Mouse (Mus musculus): ENCODE data around the gene Ror2. TPM values are rescaled to one million over a fixed set of nuclear protein-coding genes. Genes with fewer than 3 reads are reported as not detected.

The Ror2 gene
- polyA plus RNA-seq (2012; rRNA removed), result 5.9 and 6.8 TPM in 2 replicates

DNA sequence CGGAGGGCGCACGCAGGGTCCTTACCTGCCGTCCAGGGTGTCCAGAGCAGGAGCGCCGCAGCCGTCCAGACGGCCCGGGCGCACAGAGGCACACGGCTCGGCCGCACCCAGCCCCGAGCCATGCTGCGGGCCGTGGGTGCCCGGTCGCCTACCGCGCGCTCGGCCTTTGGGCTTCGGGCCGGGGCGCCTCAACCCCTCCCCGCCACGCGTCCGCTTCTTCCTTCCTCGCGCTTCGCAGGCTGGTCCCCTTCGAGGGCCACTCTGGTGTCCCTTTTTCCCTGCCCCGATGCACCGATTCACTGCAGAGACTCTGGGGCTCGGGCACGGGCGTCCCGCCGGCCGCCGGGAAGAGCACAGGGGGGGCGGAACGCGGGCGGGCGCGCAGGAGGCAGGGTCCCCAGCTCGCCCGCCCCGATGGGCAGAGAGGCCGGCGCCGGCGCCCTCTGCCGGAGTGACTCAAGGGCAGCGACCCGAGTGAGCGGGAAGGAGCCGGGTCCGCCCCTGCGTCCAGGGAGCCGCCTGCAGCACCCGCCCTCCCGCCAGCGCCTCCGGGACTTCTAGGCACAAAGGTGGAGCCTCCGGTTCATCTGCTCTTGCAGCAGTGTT is at the start of gene Ror2:
Gene Ror2 (minus strand): TSS at position 369 of the 606 bp plus-strand sequence.
- no peak for TF ChIP-seq POLR2A (IDR thresholded peaks at IDR 0.05; ENCODE audit: low read depth, low read length)
- peak; percentile 17; the same call in 1 of the 2 replicates for TF ChIP-seq CTCF (IDR thresholded peaks at IDR 0.05; ENCODE audit: extremely low read depth, insufficient read length, insufficient replicate concordance, low read depth, low read length)
- 1% methylated on average over 68 of the region's 68 CpGs for WGBS

DNA sequence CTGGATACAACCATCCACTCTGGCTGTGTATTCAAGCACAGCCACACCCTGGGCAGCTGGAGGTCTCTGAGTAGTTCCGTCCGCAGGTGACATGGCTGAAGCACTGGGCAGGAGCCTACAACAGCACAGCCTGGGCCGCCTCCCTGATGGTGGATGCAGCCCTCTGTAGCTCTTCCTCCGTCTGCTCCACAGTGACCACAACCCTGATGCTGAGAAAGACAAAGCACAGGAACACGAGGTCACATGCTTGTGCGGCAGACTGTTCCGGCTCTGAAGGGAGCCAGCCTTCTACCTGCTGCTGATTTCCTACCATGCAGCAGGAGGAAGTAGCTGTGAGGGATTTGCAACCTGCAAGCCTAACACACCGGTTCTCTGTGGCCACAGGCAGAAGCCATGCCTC is 47.8 kb upstream of the Ror2 start:
- WGBS, result 90% methylated on average over 8 of the region's 8 CpGs
- Histone ChIP-seq H3K4me1 (ENCODE audit: control insufficient read depth, insufficient read depth, insufficient read length, low read length) (peaks cover 3% of the 10 kb centered on the region; the same call in 1 of the 2 replicates), H3K27me3 (ENCODE audit: control insufficient read depth, insufficient read depth, low read length) (no peaks in the 10 kb centered on the region), H3K36me3 (ENCODE audit: control insufficient read depth, insufficient read depth, low read length) (peaks cover 33% of the 10 kb centered on the region), H3K27ac (ENCODE audit: insufficient read depth, low read depth, low read length) (no peak overlapping the region), H3K4me3 (ENCODE audit: low read depth, low read length) (no peak overlapping the region)
- TF ChIP-seq CTCF (IDR thresholded peaks at IDR 0.05; ENCODE audit: extremely low read depth, insufficient read length, insufficient replicate concordance, low read depth, low read length), result no peak
- no peak for TF ChIP-seq POLR2A (IDR thresholded peaks at IDR 0.05; ENCODE audit: low read depth, low read length)

More for the DNA sequence above, at the start of gene Ror2:
- H3K4me3 ChIP-seq (ENCODE audit: low read depth, low read length), result peak within 1 kb of the TSS; percentile 70
- H3K27ac ChIP-seq (ENCODE audit: insufficient read depth, low read depth, low read length), result peak within 1 kb of the TSS; percentile 8; the same call in 1 of the 2 replicates
- peaks cover 5% of the 10 kb centered on the region for H3K4me1 ChIP-seq (ENCODE audit: control insufficient read depth, insufficient read depth, insufficient read length, low read length)
- no peaks in the 10 kb centered on the region for H3K36me3 ChIP-seq (ENCODE audit: control insufficient read depth, insufficient read depth, low read length)
- H3K27me3 ChIP-seq (ENCODE audit: control insufficient read depth, insufficient read depth, low read length), result peaks cover 11% of the 10 kb centered on the region; the same call in 1 of the 2 replicates

DNA sequence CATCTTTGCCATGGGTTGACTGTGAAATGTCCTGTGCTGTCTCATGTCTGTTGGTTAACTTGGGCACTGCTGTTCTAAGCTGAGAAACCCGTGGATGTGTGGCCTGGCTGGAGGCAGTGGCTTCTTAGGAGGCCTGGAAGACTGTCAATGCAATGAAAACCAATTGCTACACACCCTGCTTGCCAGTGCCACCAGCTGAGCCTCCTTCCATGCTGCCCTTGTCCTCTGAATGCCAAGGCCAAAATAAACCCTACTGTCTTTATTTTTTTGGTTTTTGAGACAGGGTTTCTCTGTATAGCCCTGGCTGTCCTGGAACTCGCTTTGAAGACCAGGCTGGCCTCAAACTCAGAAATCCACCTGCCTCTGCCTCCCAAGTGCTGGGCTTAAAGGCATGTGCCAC is 44.3 kb upstream of the Ror2 start:
- Histone ChIP-seq H3K27ac (ENCODE audit: insufficient read depth, low read depth, low read length) (no peak overlapping the region), H3K4me3 (ENCODE audit: low read depth, low read length) (no peak overlapping the region), H3K4me1 (ENCODE audit: control insufficient read depth, insufficient read depth, insufficient read length, low read length) (no peaks in the 10 kb centered on the region), H3K36me3 (ENCODE audit: control insufficient read depth, insufficient read depth, low read length) (peaks cover 14% of the 10 kb centered on the region), H3K27me3 (ENCODE audit: control insufficient read depth, insufficient read depth, low read length) (no peaks in the 10 kb centered on the region)
- TF ChIP-seq CTCF (IDR thresholded peaks at IDR 0.05; ENCODE audit: extremely low read depth, insufficient read length, insufficient replicate concordance, low read depth, low read length) (no peak), POLR2A (IDR thresholded peaks at IDR 0.05; ENCODE audit: low read depth, low read length) (no peak)
- 87% methylated on average over 2 of the region's 2 CpGs for WGBS

DNA sequence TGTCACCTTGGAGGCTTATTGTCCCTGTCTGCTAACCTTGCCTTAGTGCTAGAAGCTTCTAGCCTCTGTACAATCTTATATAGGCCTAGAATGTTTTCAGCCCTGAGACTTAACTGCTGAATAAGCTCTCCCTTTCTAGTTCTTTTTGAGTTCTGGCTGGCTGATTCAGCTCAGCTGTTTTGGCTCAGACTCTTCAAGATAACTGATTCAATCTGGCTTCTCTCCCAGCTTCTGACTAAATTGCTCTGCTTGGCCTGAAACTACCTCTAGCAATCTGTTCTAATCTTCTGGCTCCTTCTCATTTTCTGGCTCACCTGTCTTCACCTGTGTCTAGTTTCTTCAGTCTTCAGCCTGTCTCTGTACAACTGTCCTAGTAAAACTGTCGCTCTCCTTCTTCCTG is 39.6 kb upstream of the Ror2 start:
- TF ChIP-seq CTCF (IDR thresholded peaks at IDR 0.05; ENCODE audit: extremely low read depth, insufficient read length, insufficient replicate concordance, low read depth, low read length) (no peak), POLR2A (IDR thresholded peaks at IDR 0.05; ENCODE audit: low read depth, low read length) (no peak)
- Histone ChIP-seq H3K27ac (ENCODE audit: insufficient read depth, low read depth, low read length) (no peak overlapping the region), H3K4me1 (ENCODE audit: control insufficient read depth, insufficient read depth, insufficient read length, low read length) (no peaks in the 10 kb centered on the region), H3K36me3 (ENCODE audit: control insufficient read depth, insufficient read depth, low read length) (no peaks in the 10 kb centered on the region), H3K4me3 (ENCODE audit: low read depth, low read length) (no peak overlapping the region), H3K27me3 (ENCODE audit: control insufficient read depth, insufficient read depth, low read length) (no peaks in the 10 kb centered on the region)
- WGBS, result 90% methylated on average over 1 of the region's 1 CpGs

DNA sequence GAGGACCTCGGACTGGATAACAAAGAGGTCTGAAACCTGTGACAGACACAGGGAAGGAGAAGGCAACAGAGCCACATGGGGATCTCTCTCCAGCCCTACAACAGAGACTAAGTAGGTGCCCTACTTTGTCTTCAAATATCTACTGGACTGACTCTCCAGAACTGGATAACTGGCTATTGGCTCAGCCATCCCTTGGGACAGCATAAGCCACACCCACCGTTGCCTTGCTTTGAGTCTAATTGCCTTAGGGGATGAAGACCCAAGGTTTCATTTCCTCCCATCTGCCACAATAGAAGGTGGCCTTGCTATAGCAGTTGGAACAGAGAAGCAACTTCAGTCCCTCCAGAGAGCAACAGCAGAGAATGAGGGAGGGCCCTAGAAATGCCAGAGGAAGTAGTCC is 37.7 kb upstream of the Ror2 start:
- no peaks in the 10 kb centered on the region for H3K4me1 ChIP-seq (ENCODE audit: control insufficient read depth, insufficient read depth, insufficient read length, low read length)
- H3K27me3 ChIP-seq (ENCODE audit: control insufficient read depth, insufficient read depth, low read length), result no peaks in the 10 kb centered on the region
- no peak overlapping the region for H3K4me3 ChIP-seq (ENCODE audit: low read depth, low read length)
- no peak overlapping the region for H3K27ac ChIP-seq (ENCODE audit: insufficient read depth, low read depth, low read length)
- WGBS, result 72% methylated on average over 2 of the region's 2 CpGs
- H3K36me3 ChIP-seq (ENCODE audit: control insufficient read depth, insufficient read depth, low read length), result no peaks in the 10 kb centered on the region
- TF ChIP-seq POLR2A (IDR thresholded peaks at IDR 0.05; ENCODE audit: low read depth, low read length) (no peak), CTCF (IDR thresholded peaks at IDR 0.05; ENCODE audit: extremely low read depth, insufficient read length, insufficient replicate concordance, low read depth, low read length) (no peak)

DNA sequence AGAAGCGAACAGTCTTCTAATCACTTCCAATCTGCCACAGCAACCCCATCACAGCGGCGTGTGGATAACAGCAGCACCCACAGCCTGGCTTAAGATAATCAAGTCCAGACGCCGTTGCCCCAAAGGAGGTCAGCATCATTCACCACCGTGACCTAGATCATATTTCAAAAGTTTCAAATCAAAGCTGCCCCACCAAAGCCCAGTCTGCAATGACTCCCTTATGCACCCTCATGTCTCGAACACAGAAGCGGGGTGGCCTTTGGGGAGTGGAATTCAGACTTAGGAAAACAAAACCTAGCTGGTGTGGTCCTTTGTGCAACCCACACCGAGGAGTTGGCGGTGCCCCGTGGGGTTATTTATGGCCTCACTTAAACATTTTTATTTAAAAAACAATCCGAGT is 35.0 kb upstream of the Ror2 start:
- H3K36me3 ChIP-seq (ENCODE audit: control insufficient read depth, insufficient read depth, low read length), result no peaks in the 10 kb centered on the region
- TF ChIP-seq CTCF (IDR thresholded peaks at IDR 0.05; ENCODE audit: extremely low read depth, insufficient read length, insufficient replicate concordance, low read depth, low read length), result no peak
- TF ChIP-seq POLR2A (IDR thresholded peaks at IDR 0.05; ENCODE audit: low read depth, low read length), result no peak
- no peak overlapping the region for H3K27ac ChIP-seq (ENCODE audit: insufficient read depth, low read depth, low read length)
- 76% methylated on average over 12 of the region's 12 CpGs for WGBS
- H3K4me3 ChIP-seq (ENCODE audit: low read depth, low read length), result no peak overlapping the region
- H3K4me1 ChIP-seq (ENCODE audit: control insufficient read depth, insufficient read depth, insufficient read length, low read length), result peaks cover 11% of the 10 kb centered on the region; the same call in 1 of the 2 replicates
- no peaks in the 10 kb centered on the region for H3K27me3 ChIP-seq (ENCODE audit: control insufficient read depth, insufficient read depth, low read length)

DNA sequence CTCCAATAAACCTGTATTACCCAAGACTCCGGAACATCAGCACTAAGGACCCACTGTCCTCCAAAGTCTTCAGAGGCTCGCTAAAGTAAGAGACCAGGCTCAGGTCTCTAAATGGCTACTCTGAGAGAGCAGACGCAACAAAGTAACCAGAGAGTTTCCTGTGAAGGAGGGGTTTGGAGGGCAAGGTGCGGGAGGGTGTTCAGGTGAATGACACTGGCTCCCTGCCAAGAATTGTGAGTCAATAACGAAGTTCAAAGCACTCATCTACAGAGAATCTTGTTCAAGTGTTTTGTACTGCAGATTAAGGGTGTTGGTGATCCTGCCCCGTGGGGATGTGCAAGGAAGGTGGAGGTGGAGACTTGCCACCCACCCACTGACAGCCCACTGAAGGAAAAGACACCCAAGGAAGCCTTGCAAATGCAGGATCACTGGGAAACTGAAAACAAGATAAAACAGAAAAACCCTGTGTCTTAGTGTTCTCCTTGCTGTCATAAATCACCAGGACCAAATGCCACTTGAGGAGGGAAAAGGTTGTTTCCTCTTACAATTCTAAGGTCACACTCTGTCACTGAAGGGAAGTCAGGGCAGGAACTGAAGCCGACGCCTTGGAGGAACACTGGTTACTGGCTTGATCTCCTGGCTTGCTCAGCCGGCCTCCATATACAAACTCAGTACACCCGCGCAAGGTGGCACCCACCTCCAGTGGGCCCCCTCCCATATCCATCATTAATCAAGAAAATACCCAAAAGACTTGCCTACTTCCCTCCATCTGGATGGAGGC is 30.8 kb upstream of the Ror2 start:
- TF ChIP-seq CTCF (IDR thresholded peaks at IDR 0.05; ENCODE audit: extremely low read depth, insufficient read length, insufficient replicate concordance, low read depth, low read length) (no peak), POLR2A (IDR thresholded peaks at IDR 0.05; ENCODE audit: low read depth, low read length) (no peak)
- peak overlapping the region; percentile 90 for H3K27ac ChIP-seq (ENCODE audit: insufficient read depth, low read depth, low read length)
- no peaks in the 10 kb centered on the region for H3K36me3 ChIP-seq (ENCODE audit: control insufficient read depth, insufficient read depth, low read length)

More for the DNA sequence above, 30.8 kb upstream of the Ror2 start:
- Histone ChIP-seq H3K4me1 (ENCODE audit: control insufficient read depth, insufficient read depth, insufficient read length, low read length) (peaks cover 11% of the 10 kb centered on the region; the same call in 1 of the 2 replicates), H3K4me3 (ENCODE audit: low read depth, low read length) (peak overlapping the region; percentile 23; the same call in 1 of the 2 replicates), H3K27me3 (ENCODE audit: control insufficient read depth, insufficient read depth, low read length) (no peaks in the 10 kb centered on the region)
- 16% methylated on average over 11 of the region's 11 CpGs for WGBS

All from small intestine, adult 2 months (tissue).